Mouse (Mus musculus): ENCODE data around the gene Svs1.
A peak's percentile ranks its signal among the peaks of the same experiment; 100 is the strongest.

GRCm38 (mm10) chr6:49039470-49040180, 53.0 kb downstream of the Svs1 start:
- TF ChIP-seq CTCF (IDR thresholded peaks at IDR 0.05; ENCODE audit: extremely low read depth, insufficient read depth, insufficient read length, insufficient replicate concordance), result peak; percentile 70; the same call in 1 of the 2 replicates
- no peak for TF ChIP-seq POLR2A (IDR thresholded peaks at IDR 0.05; ENCODE audit: low read depth, low read length)

All from spleen, adult 2 months (tissue).